Mouse (Mus musculus): ENCODE measurements around the gene Ncln.
"Not testable (repeated sequence)": the region's sequence is repeated elsewhere in the genome, so short reads cannot be mapped to it uniquely, and the experiment has no call there.

Ncln gene

DNA sequence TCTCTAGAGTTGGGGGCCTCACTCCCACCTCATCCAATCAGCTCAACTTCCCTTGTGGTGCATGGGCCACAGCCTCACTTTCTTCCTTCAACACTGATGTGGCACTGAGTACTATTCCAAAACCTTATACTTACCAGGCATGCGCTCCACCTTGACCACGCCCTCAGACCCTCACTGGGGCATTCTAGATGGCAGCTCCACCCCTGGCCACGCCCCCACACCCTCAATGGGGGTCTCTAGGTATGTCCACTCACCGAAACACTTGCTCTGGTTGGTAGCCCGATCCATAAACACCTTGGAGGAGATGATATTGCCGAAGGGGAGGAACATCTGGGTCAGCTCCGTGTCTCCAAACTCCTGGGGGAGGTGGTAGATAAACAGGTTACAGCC is 33.8 kb downstream of the Ncln start:
- peak; percentile 5 to 16 for DNase-seq (ENCODE audit: low spot score in 2 of 2)

DNA sequence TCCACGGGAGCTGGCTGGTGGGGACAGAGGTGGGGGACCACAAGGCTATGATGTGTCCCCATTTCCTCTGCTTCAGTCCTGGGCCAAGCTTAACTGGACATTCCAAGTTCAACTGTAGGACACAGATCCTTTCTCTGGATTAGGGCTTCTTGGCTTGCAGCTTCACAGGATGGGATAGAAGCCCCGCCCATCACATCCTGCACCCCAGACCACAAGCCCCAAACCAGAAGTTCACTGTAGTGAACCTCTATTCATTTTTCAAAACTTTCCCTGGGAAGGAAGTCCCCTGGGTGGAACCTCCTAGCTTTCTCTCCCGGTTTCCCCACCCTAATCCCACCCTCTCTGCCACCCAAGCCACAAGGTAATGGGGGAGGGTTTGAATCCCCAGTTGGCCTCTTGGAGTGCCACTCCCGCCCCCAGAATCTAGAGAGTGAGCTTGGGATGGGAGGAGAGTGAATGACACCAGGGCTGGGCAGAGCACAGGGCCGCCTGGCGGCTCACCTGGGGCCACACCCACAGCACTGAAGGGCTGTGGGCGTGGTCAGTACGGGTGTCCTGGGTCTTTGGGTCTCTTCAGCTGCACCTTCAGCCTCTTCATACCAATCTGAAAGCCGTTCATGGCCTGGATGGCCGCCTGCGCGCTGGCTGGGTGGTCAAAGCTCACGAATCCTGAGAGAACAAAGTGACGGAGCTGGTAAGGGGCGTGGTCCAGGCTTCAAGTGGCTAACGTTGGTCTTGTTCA is 34.3 kb downstream of the Ncln start:
- peak; percentile 4 to 6 for DNase-seq (ENCODE audit: low spot score in 2 of 2)

DNA sequence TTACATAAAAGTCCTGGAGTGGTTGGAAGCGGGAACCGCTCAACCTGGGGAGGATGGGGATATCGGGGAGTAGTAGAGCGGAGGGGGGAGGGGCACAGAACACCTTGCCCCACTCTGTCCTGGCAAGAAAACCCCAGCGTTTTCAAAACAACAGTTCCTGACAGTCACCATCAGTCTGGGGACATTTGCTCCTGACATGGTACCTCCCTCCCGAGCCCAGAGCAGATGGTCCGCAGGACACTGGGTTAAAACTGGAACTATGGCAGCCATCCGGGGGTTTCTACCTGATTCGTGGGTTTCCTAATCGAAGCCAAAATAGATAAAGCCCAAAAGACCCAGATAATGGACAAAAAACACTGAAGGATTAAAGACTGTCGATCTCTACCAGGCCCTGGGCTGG is 35.2 kb downstream of the Ncln start:
- no peak for DNase-seq (ENCODE audit: low spot score in 2 of 2)

DNA sequence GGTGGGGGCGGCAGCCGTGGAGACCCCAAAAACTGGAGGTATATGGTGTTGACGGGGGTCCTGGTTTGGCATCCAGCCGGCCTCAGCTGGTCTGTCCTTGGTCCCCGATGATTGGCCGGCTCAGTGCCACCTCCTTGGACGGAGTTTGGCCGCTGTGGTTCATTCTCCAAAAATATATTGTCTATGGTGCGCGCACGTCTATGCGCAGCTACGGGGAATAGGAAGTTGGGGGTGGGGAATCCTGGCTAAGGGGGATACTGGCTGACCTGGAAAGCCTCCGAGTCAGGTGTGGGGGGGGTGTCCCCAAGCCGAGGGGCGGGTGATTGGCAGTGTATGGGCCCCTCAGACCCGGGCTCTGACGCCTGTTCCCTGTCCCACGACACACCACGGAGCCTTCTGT is 35.7 kb downstream of the Ncln start:
- peak; percentile 8 to 10 for DNase-seq (ENCODE audit: low spot score in 2 of 2)

DNA sequence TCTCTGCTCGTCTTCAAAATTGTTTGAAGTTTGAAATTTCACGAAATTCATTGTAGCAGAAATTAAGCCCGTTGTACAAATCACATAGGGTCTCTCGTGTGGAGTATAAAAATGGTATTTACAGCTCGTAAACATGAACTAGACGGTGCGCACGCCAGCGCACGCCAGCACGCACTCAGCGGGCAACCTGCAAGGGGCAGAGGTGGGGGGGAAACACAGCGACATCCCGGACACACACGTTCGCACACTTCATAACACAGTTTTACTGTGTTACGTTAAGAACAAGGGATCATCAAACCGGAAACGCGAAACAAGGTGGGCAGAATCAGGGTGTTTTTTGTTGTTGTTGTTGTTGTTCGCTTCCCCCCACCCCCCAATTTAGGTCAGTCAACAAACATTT is 36.8 kb downstream of the Ncln start:
- DNase-seq (ENCODE audit: low spot score in 2 of 2) = no peak

DNA sequence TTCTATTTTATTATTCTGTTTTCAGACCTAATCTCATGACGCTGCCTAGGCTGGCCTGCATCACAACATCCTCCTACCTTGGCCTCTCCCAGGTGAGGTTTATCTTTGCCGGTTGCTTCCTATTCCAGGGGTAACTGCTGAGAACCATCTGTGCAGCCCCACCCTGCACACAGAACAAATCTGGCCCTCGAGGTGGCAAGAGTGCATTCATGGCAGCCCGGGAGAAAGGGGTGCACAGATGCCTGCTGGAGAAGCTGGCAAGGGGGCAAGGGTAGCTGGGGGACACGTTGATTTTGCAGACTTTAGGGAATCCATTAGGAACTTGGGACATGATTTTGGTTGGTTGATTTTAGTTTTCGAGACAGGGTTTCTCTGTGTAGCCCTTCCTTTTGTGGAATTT is 37.9 kb downstream of the Ncln start:
- DNase-seq (ENCODE audit: low spot score in 2 of 2) = peak in 1 of 2 experiments; percentile 7

DNA sequence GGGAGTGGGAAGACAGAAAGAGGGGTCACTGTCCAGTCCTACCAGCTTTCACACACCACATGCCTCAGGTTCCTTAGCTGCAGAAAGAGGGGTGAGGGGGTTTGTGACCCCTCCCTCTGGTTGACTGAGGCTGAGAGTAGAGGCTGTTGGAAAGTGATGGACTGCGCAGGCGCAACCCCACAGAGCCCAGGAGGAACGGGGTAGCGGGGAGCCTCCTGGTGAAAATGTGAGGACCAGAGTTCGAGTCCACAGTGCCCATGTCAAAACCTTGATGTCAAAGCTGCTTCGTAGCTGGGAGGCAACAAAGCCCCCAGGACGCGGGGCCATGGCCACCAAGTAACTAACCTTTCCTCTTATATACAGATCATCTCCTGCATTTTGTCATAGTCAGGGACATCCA is 38.6 kb downstream of the Ncln start:
- peak in 1 of 2 experiments; percentile 10 for DNase-seq (ENCODE audit: low spot score in 2 of 2)

DNA sequence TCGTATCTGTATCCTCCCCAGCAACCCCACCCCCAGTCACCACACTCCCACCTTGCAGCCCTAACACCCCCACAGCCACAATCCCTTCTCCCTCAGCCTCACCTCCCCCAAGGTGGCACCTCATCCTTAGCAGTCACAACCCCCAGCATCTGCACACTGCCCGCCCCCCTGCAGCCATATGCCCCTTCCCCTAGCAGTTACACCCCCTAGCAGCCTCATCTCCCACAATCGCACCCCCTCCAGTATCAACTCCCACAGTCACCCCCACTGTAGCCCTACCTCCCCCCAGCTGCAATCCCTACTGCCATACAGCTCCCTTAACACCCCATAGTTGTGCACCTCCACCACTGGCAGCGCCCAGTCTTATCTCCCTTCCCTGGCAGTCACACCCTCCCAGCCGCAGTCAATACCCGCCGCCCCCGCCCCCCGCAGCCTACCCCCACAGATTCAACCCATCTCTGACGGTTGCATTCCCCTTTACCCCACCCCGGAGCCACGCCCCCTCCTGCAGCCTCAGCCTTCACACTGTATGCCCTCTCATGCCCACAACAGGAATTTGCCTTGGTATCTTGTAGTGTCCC is 39.1 kb downstream of the Ncln start:
- DNase-seq (ENCODE audit: low spot score in 2 of 2) = no peak

DNA sequence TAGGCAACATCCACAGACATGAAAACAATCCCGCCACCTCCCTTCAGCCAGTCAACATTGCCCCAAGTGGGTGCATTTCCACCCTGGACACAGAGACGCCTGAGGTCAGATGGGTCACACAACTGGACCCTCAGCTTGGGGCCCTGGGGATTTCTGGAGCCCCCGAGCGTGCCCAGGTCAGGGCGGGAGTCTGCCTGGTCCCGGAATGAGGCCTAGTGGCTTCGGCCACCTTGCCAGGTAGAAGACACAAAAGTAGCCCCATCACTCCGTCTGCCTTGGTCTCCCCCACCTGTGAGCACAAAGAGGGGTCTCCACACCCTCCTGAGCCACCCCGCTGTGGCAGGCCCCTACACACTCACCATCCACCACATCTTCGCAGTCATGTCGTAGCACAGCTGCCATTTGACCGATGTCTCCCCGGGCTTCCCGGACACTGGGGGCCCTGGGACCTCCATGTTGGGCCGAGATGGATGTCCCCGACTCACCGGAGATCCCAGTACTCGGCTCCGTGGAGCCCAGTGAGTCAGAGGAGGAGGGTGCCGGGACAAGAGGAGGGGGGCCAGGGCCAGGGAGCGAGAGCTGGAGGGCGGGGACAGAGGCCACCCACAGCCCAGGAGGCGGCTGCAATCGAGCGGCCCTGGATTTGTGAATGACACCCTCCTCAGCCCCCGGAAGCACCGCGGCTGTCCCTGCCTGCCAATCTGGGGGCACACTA is 40.9 kb downstream of the Ncln start, which contains the start of gene Nfic:
Gene Nfic (minus strand): TSS at position 455 of the 715 bp plus-strand sequence.
- DNase-seq (ENCODE audit: low spot score in 2 of 2) = peak in 1 of 2 experiments; percentile 2

DNA sequence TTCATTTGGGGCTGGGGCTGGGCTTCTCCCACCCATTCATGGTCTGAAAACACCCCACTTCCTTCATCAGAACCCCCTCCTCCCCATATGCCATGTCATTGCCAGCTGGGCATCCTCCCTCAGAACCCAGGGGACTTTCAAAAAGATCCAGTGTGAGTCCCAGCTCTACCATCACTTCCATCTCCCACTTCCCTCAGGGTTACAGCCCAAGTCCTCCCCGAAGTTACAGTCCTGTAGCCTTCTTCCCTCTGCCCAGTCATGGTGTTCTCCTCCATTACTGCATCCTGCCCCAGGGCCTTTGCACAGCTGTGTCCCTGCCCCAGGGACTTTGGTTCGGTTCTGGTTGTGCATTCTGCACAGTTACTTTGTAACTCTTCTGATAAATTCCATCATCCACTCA is 42.1 kb downstream of the Ncln start:
- peak in 1 of 2 experiments; percentile 3 for DNase-seq (ENCODE audit: low spot score in 2 of 2)

DNA sequence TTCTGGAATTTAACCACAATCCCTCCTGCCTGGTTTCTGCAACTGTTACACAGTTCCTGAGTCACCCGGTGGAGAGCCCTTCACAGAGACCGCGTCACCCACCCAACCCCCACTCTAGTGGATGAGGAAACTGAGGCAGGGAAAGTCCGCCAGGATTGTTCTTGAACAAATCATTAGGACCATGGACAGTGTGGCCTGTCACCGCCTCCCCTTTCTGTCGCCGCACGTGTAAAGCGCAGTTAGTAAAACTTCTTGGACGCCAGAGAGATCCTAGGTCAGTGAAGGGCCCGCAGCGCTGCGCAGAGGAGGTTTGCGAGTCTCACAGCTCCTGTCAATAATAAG is 43.3 kb downstream of the Ncln start:
- DNase-seq (ENCODE audit: low spot score in 2 of 2) = no peak

DNA sequence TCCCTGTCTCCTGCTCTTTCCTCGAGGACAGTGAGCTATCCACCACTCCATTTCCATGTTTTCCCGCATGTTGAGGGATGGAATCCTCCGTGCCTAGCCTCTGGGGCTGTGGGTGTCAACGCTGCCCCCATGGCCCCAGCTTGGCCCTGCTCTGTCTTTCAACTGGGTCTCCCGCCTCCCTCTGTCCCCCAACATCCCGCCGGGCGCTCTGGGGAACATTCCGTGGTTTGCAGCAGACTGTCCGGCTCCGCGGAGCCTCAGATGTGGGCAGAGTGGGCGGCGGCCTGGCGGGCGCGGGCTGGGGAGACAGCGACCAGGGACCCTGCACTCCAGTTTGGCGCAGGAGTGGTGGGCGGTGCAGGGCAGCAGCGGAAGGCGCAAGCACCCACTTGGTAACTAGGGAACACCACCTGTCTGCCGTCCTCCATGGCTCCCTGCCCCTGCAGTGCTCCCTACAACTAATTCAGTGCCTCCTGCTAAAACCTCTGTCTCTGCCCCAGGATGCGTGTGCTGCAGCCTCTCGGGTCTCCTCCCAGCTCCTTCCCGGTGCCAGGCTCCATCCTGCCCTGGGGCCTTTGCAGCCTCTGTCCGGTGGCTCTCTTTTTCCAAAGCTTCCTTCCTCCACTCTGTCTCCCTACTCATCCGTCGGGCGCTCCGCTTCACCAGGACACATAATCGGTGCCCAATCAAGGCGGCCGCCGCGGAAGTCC is 43.8 kb downstream of the Ncln start:
- peak; percentile 13 to 19 for DNase-seq (ENCODE audit: low spot score in 2 of 2)

DNA sequence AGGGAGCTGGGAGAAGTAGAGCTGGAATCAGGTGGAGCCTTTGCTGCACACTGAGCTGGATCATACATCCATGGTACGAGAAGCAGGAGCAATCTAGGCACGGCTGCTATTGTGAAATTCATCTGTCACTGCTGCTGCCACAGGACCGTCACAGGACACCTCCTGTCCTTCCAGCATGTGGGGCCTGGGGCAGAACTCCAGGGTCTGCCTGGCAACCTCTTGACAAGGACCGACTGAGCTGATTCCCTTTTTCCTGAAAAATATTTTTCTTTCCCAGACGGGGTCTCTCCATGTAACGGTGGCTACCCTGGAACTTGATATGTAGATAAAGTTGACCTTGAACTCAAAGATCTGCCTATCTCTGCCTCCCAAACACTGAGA is 44.8 kb downstream of the Ncln start:
- no peak for DNase-seq (ENCODE audit: low spot score in 2 of 2)

DNA sequence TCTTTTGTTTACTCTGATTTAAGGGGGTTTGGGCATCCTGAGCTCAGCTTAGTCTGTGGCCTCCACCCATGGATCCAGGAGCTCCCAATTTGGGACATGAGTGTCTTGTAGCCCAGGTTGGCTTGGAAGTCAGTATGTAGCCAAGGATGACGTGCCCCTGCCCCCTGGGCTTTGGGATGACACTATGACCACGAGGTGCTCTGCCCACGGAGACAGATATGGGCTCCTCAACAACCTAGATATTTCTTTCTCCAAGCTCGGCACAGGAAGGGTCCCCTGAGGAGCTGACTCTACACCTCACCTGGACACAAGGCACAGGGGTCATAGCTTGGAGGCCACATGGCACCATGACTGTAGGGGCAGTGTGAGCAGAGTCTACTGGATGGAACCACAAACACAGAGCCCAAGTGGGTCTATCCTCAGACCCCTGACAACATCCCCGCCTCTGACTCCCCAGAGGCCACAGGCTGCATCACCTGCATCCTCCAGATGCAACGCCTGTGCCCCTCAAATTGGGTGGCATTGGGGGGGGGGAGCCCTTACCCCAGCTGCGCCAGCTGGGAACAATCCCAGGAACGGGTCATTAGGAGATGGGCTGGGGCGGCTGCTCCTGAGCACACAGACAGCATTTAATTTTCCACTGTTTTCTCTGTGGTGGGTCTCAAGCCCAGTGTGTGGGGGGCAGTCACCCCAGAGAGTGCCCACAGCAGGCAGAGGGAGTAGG is 45.4 kb downstream of the Ncln start:
- DNase-seq (ENCODE audit: low spot score in 2 of 2) = no peak

DNA sequence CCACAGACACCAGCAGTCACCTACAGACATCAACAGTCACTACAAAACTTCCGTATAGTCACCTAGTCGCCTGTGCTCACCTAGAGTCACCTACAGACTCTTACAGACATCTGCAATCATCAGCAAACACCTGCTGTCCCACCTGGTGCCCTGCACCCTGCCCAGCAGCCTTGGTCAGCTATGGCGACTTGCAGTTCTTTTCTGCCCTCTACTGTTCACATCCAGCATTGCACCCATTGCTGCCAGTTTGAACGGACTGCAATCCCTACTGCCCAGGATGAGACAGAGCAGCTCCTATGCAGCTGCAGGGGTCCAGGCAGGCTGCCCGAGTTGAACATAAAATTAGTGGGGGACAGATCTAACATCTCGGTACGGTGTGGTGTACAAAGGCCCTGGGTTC is 46.1 kb downstream of the Ncln start:
- DNase-seq (ENCODE audit: low spot score in 2 of 2) = peak; percentile 86 to 90

DNA sequence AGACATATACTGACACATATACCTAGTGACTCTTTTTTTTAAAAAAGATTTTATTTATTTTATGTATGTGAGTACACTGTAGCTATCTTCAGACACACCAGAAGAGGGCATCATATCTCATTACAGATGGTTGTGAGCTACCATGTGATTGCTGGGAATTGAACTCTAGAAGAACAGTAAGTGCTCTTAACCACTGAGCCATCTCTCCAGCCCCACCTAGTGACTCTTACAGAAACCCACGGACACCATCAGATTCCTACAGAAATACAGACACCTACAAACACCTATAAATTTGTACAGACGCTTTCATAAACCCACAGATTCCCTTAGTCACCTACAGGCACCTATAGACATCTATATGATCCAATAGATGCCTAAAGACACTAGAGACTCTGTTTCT is 50.7 kb downstream of the Ncln start:
- not testable (repeated sequence) for DNase-seq (ENCODE audit: low spot score in 2 of 2)

DNA sequence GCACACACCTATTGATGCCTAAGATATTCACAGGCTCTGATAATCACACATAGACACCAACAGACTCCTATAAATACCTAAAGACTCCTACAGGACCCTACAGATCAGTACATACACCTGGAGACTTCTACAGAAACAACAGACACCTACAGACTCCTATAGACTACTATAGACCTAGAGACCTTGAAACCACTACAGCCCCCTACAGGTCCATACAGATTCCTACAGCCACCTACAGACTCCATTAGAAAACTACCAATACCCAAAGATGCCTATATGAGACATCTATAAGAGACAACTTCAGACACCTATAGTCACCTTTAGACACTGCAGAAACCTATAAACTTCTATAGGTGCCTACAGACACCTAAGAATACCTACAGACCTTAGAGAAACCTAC is 55.2 kb downstream of the Ncln start:
- DNase-seq (ENCODE audit: low spot score in 2 of 2) = no peak

Data from right cerebral cortex, adult 2 months (tissue).